Mouse (Mus musculus): ENCODE data around the gene Drg2. TPM values are rescaled to one million over a fixed set of nuclear protein-coding genes. Genes with fewer than 3 reads are reported as not detected.
A peak's percentile ranks its signal among the peaks of the same experiment; 100 is the strongest.

Gene Drg2
- 90.8 and 91.5 TPM in 2 replicates for polyA plus RNA-seq (2015; fragmentation: Nextera tagmentation; extraction: Ambion mirVana)

DNA sequence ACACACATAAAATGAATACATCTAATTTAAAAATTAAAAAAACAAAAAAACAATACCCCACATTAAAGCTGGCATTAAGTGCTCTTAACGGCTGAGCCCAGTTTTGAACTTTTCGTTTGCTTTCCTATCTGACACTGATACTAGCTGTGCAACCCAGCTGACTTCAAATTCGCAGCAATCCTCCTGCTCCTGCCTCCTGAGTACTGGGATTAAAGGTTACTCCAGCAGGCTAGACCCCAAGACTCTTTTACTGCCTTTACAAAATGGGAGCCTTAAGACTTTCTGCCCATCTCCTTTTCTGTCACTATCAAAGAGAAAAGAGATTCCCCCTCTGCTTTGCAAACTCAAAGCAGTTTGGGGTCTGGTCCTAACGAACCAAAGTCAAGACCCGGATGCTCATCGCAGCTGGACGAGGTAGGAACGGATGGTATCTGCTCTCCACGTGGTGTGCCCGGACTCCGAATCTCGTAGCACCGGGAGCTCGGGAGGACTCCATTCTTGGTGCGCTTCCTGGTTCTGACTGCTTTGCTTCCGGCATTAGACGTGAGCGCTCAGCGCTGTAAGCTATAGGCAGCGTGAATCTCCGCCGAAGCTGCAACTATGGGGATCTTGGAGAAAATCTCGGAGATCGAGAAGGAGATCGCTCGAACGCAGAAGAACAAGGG is at the start of gene Drg2:
Gene Drg2, plus strand, starts transcription at position 512 of the 665 bp plus-strand sequence.
- ATAC-seq, result peak; percentile 86
- Histone ChIP-seq H3K9ac (ENCODE audit: low read depth, low read length) (peak within 1 kb of the TSS; percentile 60), H3K4me3 (ENCODE audit: low read depth, low read length) (peak within 1 kb of the TSS; percentile 57), H3K27ac (ENCODE audit: low read length) (peak within 1 kb of the TSS; percentile 28; the same call in 1 of the 2 replicates), H3K4me1 (ENCODE audit: control insufficient read depth, insufficient read depth, low read length) (peaks cover 10% of the 10 kb centered on the region), H3K36me3 (ENCODE audit: control insufficient read depth, insufficient read depth, low read length) (peaks cover 5% of the 10 kb centered on the region; the same call in 1 of the 2 replicates), H3K4me2 (ENCODE audit: low read length) (peak within 1 kb of the TSS; percentile 94), H3K27me3 (ENCODE audit: control insufficient read depth, insufficient read depth, low read depth, low read length) (no peaks in the 10 kb centered on the region), H3K9me3 (replicated peaks; ENCODE audit: control insufficient read depth, low read length, poor library complexity, severe bottlenecking) (no peaks in the 10 kb centered on the region)
- WGBS, result 4% methylated on average over 27 of the region's 27 CpGs

DNA sequence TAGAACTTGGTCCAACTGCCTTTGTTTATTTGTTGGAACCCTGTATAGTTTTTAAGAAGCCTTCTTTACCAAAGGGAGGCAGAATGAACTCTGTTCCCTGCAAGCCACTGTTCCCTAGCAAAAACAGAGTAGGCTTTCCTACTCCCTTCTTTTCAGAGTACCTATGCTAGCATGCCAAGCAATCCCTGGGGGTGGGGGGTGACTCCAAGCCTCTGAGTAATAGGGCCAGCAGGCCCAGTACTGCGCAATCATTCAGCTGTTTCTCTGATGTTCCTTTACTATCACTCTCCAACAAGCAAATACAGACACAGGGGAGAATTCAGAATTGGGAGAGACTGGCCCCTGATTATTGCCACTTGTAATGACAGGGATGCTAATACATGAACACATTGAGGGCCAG is 47.8 kb upstream of the Drg2 start:
- peaks cover 25% of the 10 kb centered on the region for H3K36me3 ChIP-seq (ENCODE audit: control insufficient read depth, insufficient read depth, low read length)
- H3K9ac ChIP-seq (ENCODE audit: low read depth, low read length), result no peak overlapping the region
- WGBS, result 100% methylated on average over 1 of the region's 1 CpGs
- H3K4me1 ChIP-seq (ENCODE audit: control insufficient read depth, insufficient read depth, low read length), result no peaks in the 10 kb centered on the region
- H3K27ac ChIP-seq (ENCODE audit: low read length), result no peak overlapping the region
- no peaks in the 10 kb centered on the region for H3K9me3 ChIP-seq (replicated peaks; ENCODE audit: control insufficient read depth, low read length, poor library complexity, severe bottlenecking)
- H3K4me3 ChIP-seq (ENCODE audit: low read depth, low read length), result no peak overlapping the region
- H3K4me2 ChIP-seq (ENCODE audit: low read length), result no peak overlapping the region
- H3K27me3 ChIP-seq (ENCODE audit: control insufficient read depth, insufficient read depth, low read depth, low read length), result no peaks in the 10 kb centered on the region
- no peak for ATAC-seq

- Histone ChIP-seq H3K9me3 (replicated peaks; ENCODE audit: control insufficient read depth, low read length, poor library complexity, severe bottlenecking) (no peaks in the 10 kb centered on the region), H3K36me3 (ENCODE audit: control insufficient read depth, insufficient read depth, low read length) (peaks cover 6% of the 10 kb centered on the region), H3K27me3 (ENCODE audit: control insufficient read depth, insufficient read depth, low read depth, low read length) (no peaks in the 10 kb centered on the region), H3K27ac (ENCODE audit: low read length) (no peak overlapping the region), H3K4me1 (ENCODE audit: control insufficient read depth, insufficient read depth, low read length) (peaks cover 12% of the 10 kb centered on the region), H3K9ac (ENCODE audit: low read depth, low read length) (no peak overlapping the region), H3K4me3 (ENCODE audit: low read depth, low read length) (no peak overlapping the region), H3K4me2 (ENCODE audit: low read length) (no peak overlapping the region)
- no peak for ATAC-seq
- WGBS, result 11% methylated on average over 3 of the region's 3 CpGs
Observed at GRCm38 (mm10) chr11:60412173-60412572, 42.2 kb upstream of the Drg2 start.

DNA sequence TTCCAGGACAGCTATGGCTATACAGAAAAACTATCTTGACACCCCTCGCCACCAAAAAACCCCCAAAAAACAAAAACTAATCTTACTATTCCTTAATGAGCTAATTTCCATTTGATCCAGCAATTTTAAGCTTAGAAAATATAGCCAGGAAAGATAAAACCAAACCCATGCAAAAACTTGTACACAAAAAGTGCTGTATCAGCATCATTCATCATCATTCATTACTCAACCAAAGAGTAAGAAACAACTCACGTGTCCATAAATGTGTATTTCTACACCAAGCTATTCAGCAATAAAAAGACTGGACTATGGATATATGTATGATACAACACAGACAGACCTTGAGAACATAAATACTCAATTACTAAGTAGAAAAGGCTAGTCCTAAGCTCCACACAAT is 41.5 kb upstream of the Drg2 start:
- Histone ChIP-seq H3K4me3 (ENCODE audit: low read depth, low read length) (no peak overlapping the region), H3K9ac (ENCODE audit: low read depth, low read length) (no peak overlapping the region), H3K27ac (ENCODE audit: low read length) (no peak overlapping the region), H3K36me3 (ENCODE audit: control insufficient read depth, insufficient read depth, low read length) (peaks cover 4% of the 10 kb centered on the region), H3K9me3 (replicated peaks; ENCODE audit: control insufficient read depth, low read length, poor library complexity, severe bottlenecking) (no peaks in the 10 kb centered on the region), H3K27me3 (ENCODE audit: control insufficient read depth, insufficient read depth, low read depth, low read length) (no peaks in the 10 kb centered on the region), H3K4me2 (ENCODE audit: low read length) (no peak overlapping the region), H3K4me1 (ENCODE audit: control insufficient read depth, insufficient read depth, low read length) (peaks cover 12% of the 10 kb centered on the region)
- ATAC-seq, result no peak
- 91% methylated on average over 2 of the region's 2 CpGs for WGBS

- Histone ChIP-seq H3K4me2 (ENCODE audit: low read length) (peak overlapping the region; percentile 67), H3K9ac (ENCODE audit: low read depth, low read length) (peak overlapping the region; percentile 83), H3K36me3 (ENCODE audit: control insufficient read depth, insufficient read depth, low read length) (no peaks in the 10 kb centered on the region), H3K4me3 (ENCODE audit: low read depth, low read length) (peak overlapping the region; percentile 88), H3K27ac (ENCODE audit: low read length) (peak overlapping the region; percentile 80), H3K9me3 (replicated peaks; ENCODE audit: control insufficient read depth, low read length, poor library complexity, severe bottlenecking) (no peaks in the 10 kb centered on the region), H3K27me3 (ENCODE audit: control insufficient read depth, insufficient read depth, low read depth, low read length) (no peaks in the 10 kb centered on the region), H3K4me1 (ENCODE audit: control insufficient read depth, insufficient read depth, low read length) (peaks cover 24% of the 10 kb centered on the region)
- no peak for ATAC-seq
- 0% methylated on average over 21 of the region's 21 CpGs for WGBS
Observed at GRCm38 (mm10) chr11:60416590-60416962, 37.8 kb upstream of the Drg2 start.

- Histone ChIP-seq H3K36me3 (ENCODE audit: control insufficient read depth, insufficient read depth, low read length) (no peaks in the 10 kb centered on the region), H3K27ac (ENCODE audit: low read length) (peak within 1 kb of the TSS; percentile 87), H3K4me2 (ENCODE audit: low read length) (peak within 1 kb of the TSS; percentile 86), H3K4me3 (ENCODE audit: low read depth, low read length) (peak within 1 kb of the TSS; percentile 88), H3K9me3 (replicated peaks; ENCODE audit: control insufficient read depth, low read length, poor library complexity, severe bottlenecking) (no peaks in the 10 kb centered on the region), H3K9ac (ENCODE audit: low read depth, low read length) (peak within 1 kb of the TSS; percentile 89), H3K4me1 (ENCODE audit: control insufficient read depth, insufficient read depth, low read length) (peaks cover 24% of the 10 kb centered on the region), H3K27me3 (ENCODE audit: control insufficient read depth, insufficient read depth, low read depth, low read length) (no peaks in the 10 kb centered on the region)
- WGBS, result under 1% methylated on average over 71 of the region's 81 CpGs
- peak; percentile 97 for ATAC-seq
Observed at GRCm38 (mm10) chr11:60416963-60417716, 37.3 kb upstream of the Drg2 start, which contains the start of gene Gid4. Gene Gid4 (plus strand): TSS chr11:60417145.

DNA sequence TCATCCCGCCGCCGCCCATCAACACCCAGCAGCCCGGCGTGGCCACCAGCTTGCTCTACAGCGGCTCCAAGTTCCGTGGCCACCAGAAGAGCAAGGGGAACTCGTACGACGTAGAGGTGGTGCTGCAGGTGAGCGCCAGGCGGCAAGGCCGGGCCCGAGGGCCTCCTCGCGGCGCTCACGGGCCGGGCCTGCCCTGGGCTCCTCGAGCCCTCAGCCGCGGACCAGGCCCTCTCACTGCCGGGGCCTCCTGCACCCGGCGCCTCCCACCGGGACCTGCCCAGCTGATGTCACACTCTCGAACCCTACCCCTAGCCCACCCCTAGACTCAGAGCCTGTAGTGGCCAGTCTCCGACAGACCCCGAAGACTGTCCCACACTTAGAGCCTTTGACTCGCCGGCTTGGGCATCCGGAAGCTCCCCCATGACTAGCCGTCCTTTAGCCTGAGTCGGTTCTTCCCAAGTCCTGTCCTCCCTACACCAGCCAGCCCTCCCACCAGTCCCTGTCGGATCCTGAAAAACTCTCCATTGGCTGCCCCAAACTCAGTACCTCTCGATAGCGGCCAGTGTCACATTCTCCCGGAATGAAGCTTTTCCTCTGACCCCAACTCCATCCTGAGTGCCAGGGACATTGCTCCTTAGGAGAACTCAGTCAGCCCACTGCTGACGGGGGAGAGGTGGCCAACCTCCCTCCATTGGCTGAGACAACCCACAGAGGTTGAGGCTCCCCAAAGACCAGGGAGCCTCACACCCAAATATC is 36.5 kb upstream of the Drg2 start, which contains the start of gene Atpaf2:
Gene Atpaf2, minus strand, starts transcription at position 741 of the 756 bp plus-strand sequence.
- no peaks in the 10 kb centered on the region for H3K36me3 ChIP-seq (ENCODE audit: control insufficient read depth, insufficient read depth, low read length)
- peak; percentile 52 for ATAC-seq
- H3K4me2 ChIP-seq (ENCODE audit: low read length), result peak within 1 kb of the TSS; percentile 86
- H3K9me3 ChIP-seq (replicated peaks; ENCODE audit: control insufficient read depth, low read length, poor library complexity, severe bottlenecking), result no peaks in the 10 kb centered on the region
- no peaks in the 10 kb centered on the region for H3K27me3 ChIP-seq (ENCODE audit: control insufficient read depth, insufficient read depth, low read depth, low read length)
- WGBS, result under 1% methylated on average over 29 of the region's 39 CpGs
- peak within 1 kb of the TSS; percentile 87 for H3K27ac ChIP-seq (ENCODE audit: low read length)
- H3K4me3 ChIP-seq (ENCODE audit: low read depth, low read length), result peak within 1 kb of the TSS; percentile 88
- peak within 1 kb of the TSS; percentile 89 for H3K9ac ChIP-seq (ENCODE audit: low read depth, low read length)
- H3K4me1 ChIP-seq (ENCODE audit: control insufficient read depth, insufficient read depth, low read length), result peaks cover 24% of the 10 kb centered on the region

DNA sequence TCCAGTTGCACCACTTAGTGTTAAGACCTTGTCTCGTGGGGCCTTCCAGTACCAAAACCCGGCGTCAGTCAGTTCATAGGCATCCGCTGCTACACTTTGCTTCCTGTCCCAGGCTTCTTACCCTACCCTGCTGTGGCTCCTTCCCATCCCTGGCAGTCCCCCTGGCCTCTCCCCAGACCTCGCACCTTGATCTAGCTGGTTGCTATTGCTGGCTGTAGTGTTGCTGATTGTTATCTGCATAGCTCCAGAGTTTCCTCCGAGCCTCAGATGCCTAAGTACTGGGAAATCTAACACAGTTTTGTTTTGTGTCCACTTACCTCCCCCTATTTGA is 36.0 kb upstream of the Drg2 start:
- Histone ChIP-seq H3K27ac (ENCODE audit: low read length) (no peak overlapping the region), H3K36me3 (ENCODE audit: control insufficient read depth, insufficient read depth, low read length) (no peaks in the 10 kb centered on the region), H3K27me3 (ENCODE audit: control insufficient read depth, insufficient read depth, low read depth, low read length) (no peaks in the 10 kb centered on the region), H3K9ac (ENCODE audit: low read depth, low read length) (peak overlapping the region; percentile 89), H3K4me2 (ENCODE audit: low read length) (peak overlapping the region; percentile 86), H3K4me3 (ENCODE audit: low read depth, low read length) (peak overlapping the region; percentile 88), H3K4me1 (ENCODE audit: control insufficient read depth, insufficient read depth, low read length) (peaks cover 24% of the 10 kb centered on the region), H3K9me3 (replicated peaks; ENCODE audit: control insufficient read depth, low read length, poor library complexity, severe bottlenecking) (no peaks in the 10 kb centered on the region)
- 27% methylated on average over 6 of the region's 6 CpGs for WGBS
- no peak for ATAC-seq

Data from midbrain, embryonic 16.5 days (tissue).